Mouse (Mus musculus) spleen, postnatal 10 days (tissue): ENCODE data around the gene Stx17.

Experiments
- DNase-seq, 2 experiments: peaks; one replicate each; pipeline ENCODE4 v3.0.0; 2021 to 2022; ENCODE audit warnings: low spot score in 2 of 2

Stx17 gene

DNA sequence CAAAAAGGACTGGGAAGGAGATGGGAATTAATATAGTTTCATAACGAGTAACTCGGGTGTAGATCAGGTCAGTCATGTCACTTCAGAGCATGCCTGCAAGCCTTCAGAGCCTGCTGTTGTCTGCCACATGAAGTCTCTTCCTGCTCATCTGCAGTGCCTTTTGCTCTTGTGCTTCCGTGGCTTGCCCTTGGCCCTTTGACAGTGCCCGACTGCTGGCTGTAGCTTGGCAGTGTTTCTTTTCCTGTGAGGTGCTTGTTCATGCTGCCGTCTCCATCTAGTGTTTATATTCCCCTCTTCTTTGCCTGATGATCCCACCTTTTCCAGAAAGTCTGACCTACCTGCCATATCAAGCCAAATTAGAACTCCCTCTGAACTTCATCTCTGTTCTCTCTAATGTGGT, 39.1 kb downstream of the Stx17 start:
- no peak for DNase-seq

GRCm38 (mm10) chr4:48175666-48176065, 51.0 kb downstream of the Stx17 start:
- no peak for DNase-seq

GRCm38 (mm10) chr4:48180922-48181321, 56.2 kb downstream of the Stx17 start:
- DNase-seq = no peak

- no peak for DNase-seq
Observed at GRCm38 (mm10) chr4:48181366-48181765, 56.7 kb downstream of the Stx17 start.

DNA sequence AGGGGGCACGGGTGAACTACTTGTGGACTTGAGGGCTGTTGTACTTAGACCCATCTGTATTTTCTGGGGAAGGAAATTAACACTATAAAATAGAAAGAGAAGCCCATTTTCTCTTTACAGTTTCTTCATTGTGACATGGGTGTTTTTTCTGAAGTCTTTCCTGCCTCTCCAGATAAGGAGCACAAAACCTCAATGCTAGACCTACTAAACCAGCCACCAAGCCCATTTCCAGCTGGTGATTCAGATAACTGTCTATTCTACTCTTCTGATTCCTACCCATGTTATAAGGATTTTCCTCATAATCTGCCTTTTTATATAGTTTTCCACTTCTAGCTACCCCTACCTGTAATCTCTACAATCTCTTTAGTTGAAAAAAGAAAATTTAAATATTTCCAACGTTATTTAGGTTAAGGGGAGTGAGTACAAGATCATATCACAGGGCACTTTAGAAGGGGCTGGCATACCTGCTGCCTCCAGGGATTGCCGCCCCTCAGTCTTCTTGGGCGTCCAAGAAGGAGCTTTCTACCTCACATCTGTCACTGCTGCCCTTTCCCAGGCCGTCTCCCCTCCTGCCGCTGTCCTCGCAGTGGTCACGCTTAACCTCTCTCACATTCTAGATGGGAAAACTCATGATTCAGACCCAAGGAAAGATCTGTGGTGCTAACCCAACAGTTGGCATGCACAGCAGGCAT, 57.5 kb downstream of the Stx17 start:
- no peak for DNase-seq

- DNase-seq = no peak
Observed at GRCm38 (mm10) chr4:48197925-48198324, 73.2 kb downstream of the Stx17 start.

GRCm38 (mm10) chr4:48198447-48198846, 73.7 kb downstream of the Stx17 start:
- no peak for DNase-seq

GRCm38 (mm10) chr4:48203564-48203963, 78.8 kb downstream of the Stx17 start:
- no peak for DNase-seq

DNA sequence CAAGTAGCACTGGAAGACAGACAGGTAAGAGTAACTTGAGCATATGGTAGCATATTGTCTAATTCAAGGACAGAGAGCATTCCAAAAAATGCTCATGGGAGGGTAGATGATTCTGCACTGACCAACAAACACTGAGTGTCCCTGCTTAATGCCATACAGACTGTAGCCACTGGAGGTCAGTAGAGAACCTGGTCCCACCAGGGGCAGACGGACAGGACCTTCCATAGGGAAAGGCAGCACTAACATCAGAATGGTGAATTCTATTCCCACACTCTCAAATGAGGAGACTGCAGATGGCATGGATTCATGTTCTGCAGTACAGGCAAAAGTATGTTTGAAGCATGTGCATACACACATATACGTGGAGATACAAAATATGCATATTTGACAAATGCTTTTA, 100.5 kb downstream of the Stx17 start:
- DNase-seq = peak; percentile 38 to 64

DNA sequence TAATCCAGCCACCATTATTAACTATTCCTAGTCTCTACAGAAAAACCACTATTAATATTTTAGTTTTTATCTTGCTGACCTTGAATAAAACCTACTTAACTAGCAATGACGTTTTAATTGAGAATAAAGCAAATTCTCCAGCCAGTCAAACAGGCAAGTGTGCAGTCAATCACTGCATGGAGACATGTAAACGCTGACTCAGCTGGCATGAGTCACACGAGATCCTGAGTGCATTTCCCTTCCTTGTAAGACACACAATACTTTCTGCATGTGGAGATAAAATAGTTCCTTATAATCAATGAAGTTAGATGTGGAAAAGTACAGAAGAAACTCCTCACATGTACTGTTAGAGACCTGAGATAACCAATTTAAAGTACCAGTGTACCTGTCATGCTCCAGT, 100.9 kb downstream of the Stx17 start:
- DNase-seq = no peak

DNA sequence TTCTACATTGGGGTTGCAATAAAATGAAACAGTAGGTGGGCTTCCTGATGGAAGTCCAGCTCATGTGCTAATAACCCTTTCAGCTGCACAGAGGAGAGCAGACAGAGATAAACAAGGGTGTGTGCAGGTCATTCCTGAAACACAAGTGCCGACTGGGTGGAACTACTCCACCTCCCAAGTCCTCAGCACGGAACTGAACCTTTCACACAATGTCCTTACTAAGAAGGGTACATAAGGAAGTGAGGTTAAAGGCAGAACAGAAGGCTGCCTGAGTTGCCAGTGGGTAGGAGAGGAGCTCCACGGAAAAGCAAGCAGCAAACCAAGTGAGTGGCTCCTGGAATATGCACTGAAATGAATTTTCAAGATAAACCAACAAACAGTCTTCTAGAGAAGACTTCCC, 102.1 kb downstream of the Stx17 start:
- no peak for DNase-seq
